Mouse (Mus musculus) embryonic facial prominence, embryonic 13.5 days (tissue): ENCODE results near the gene Mphosph6. TPM values are rescaled to one million over a fixed set of nuclear protein-coding genes. Genes with fewer than 3 reads are reported as not detected.
A peak's percentile ranks its signal among the peaks of the same experiment; 100 is the strongest.

Experiments used
- ATAC-seq: fragments of 200-750 bp; cut with Nextera tagmentation; 2 replicates; pipeline ENCODE4 v1.8.0; 2017; ENCODE audit warnings: low read depth; ENCODE audit not compliant: insufficient number of reproducible peaks, insufficient read depth, low FRiP score, low TSS enrichment
- H3K27ac ChIP-seq: fragments of 300-500 bp; sonication (generic); 2 replicates; pipeline ENCODE4 v1.5.1; 2015; ENCODE audit warnings: moderate library complexity, mild to moderate bottlenecking, inconsistent platforms
- H3K27me3 ChIP-seq: fragments of 300-500 bp; sonication (generic); 2 replicates; pipeline ENCODE4 v1.6.1; 2015; ENCODE audit warnings: mild to moderate bottlenecking, inconsistent platforms
- H3K36me3 ChIP-seq: fragments of 300-500 bp; sonication (generic); 2 replicates; pipeline ENCODE4 v1.6.1; 2015; ENCODE audit warnings: mild to moderate bottlenecking, inconsistent platforms
- H3K4me1 ChIP-seq: fragments of 300-500 bp; sonication (generic); 2 replicates; pipeline ENCODE4 v1.6.1; 2015; ENCODE audit warnings: inconsistent platforms
- H3K4me2 ChIP-seq: fragments of 300-500 bp; sonication (generic); 2 replicates; pipeline ENCODE4 v1.6.1; 2015; ENCODE audit warnings: moderate library complexity, mild to moderate bottlenecking, inconsistent platforms
- H3K4me3 ChIP-seq: fragments of 300-500 bp; sonication (generic); 2 replicates; pipeline ENCODE4 v1.5.1; 2015; ENCODE audit warnings: mild to moderate bottlenecking, inconsistent platforms
- H3K9ac ChIP-seq: fragments of 300-500 bp; sonication (generic); 2 replicates; pipeline ENCODE4 v1.6.1; 2015; ENCODE audit warnings: mild to moderate bottlenecking, inconsistent platforms
- H3K9me3 ChIP-seq: fragments of 300-500 bp; sonication (generic); 2 replicates; pipeline ENCODE4 v1.6.1; 2016; ENCODE audit warnings: inconsistent platforms
- WGBS: fragments of 180-500 bp; shearing (Covaris S2); methylation state at CpG from one replicate; pipeline ENCODE4 v1.1.7; 2015; ENCODE audit warnings: mixed read lengths; 5-methylcytosine and 5-hydroxymethylcytosine counted together
- polyA plus RNA-seq: library from polyadenylated mRNA; unstranded; fragments of >200 nt; fragmentation: Nextera tagmentation; extraction: Ambion mirVana; gene quantifications from 2 replicates; pipeline ENCODE4 v1.2.1, GENCODE M21; 2015

Mphosph6 gene
- polyA plus RNA-seq = 56.7 and 68.9 TPM in 2 replicates

- peak within 1 kb of the TSS; percentile 73 for H3K4me2 ChIP-seq
- peak within 1 kb of the TSS; percentile 93 for H3K27ac ChIP-seq
- WGBS = under 1% methylated on average over 65 of the region's 65 CpGs
- H3K9me3 ChIP-seq = no peaks in the 10 kb centered on the region
- peak within 1 kb of the TSS; percentile 90 for H3K9ac ChIP-seq
- ATAC-seq = peak; percentile 95
- H3K4me1 ChIP-seq = peaks cover 20% of the 10 kb centered on the region
- H3K27me3 ChIP-seq = no peaks in the 10 kb centered on the region; the same call in 1 of the 2 replicates
- H3K36me3 ChIP-seq = peaks cover 22% of the 10 kb centered on the region
- H3K4me3 ChIP-seq = peak within 1 kb of the TSS; percentile 82
Observed at GRCm38 (mm10) chr8:117801443-117802298, at the start of gene Mphosph6. Mphosph6 (minus strand) TSS chr8:117801943.

GRCm38 (mm10) chr8:117850420-117850819 lies 48.7 kb upstream of the Mphosph6 start:
- Histone ChIP-seq H3K9ac (no peak overlapping the region), H3K9me3 (no peaks in the 10 kb centered on the region), H3K4me1 (no peaks in the 10 kb centered on the region), H3K27me3 (no peaks in the 10 kb centered on the region), H3K4me2 (no peak overlapping the region), H3K4me3 (no peak overlapping the region), H3K36me3 (no peaks in the 10 kb centered on the region), H3K27ac (no peak overlapping the region)
- WGBS = 72% methylated on average over 10 of the region's 10 CpGs
- ATAC-seq = no peak

- H3K9ac ChIP-seq = no peak overlapping the region
- no peak overlapping the region for H3K27ac ChIP-seq
- no peaks in the 10 kb centered on the region for H3K9me3 ChIP-seq
- no peak overlapping the region for H3K4me3 ChIP-seq
- H3K4me1 ChIP-seq = no peaks in the 10 kb centered on the region
- H3K36me3 ChIP-seq = no peaks in the 10 kb centered on the region
- H3K4me2 ChIP-seq = no peak overlapping the region
- no peaks in the 10 kb centered on the region for H3K27me3 ChIP-seq
- no peak for ATAC-seq
- WGBS = 87% methylated on average over 6 of the region's 6 CpGs
Observed at GRCm38 (mm10) chr8:117847865-117848264, 46.1 kb upstream of the Mphosph6 start.

- H3K36me3 ChIP-seq = no peaks in the 10 kb centered on the region
- H3K9me3 ChIP-seq = no peaks in the 10 kb centered on the region
- H3K27ac ChIP-seq = no peak overlapping the region
- no peak for ATAC-seq
- H3K4me2 ChIP-seq = no peak overlapping the region
- H3K27me3 ChIP-seq = no peaks in the 10 kb centered on the region
- WGBS = 85% methylated on average over 8 of the region's 8 CpGs
- H3K4me1 ChIP-seq = no peaks in the 10 kb centered on the region; the same call in 1 of the 2 replicates
- H3K4me3 ChIP-seq = no peak overlapping the region
- H3K9ac ChIP-seq = no peak overlapping the region
Observed at GRCm38 (mm10) chr8:117843694-117844093, 42.0 kb upstream of the Mphosph6 start.

- Histone ChIP-seq H3K27me3 (no peaks in the 10 kb centered on the region), H3K4me3 (no peak overlapping the region), H3K27ac (no peak overlapping the region), H3K9me3 (no peaks in the 10 kb centered on the region), H3K9ac (no peak overlapping the region), H3K4me1 (no peaks in the 10 kb centered on the region), H3K4me2 (no peak overlapping the region), H3K36me3 (no peaks in the 10 kb centered on the region)
- 65% methylated on average over 4 of the region's 4 CpGs for WGBS
- ATAC-seq = no peak
Observed at GRCm38 (mm10) chr8:117813524-117813923, 11.8 kb upstream of the Mphosph6 start.

GRCm38 (mm10) chr8:117810676-117811075 lies 8.9 kb upstream of the Mphosph6 start:
- H3K4me3 ChIP-seq = no peak overlapping the region
- no peaks in the 10 kb centered on the region for H3K27me3 ChIP-seq
- WGBS = 84% methylated on average over 2 of the region's 2 CpGs
- no peak overlapping the region for H3K4me2 ChIP-seq
- H3K9ac ChIP-seq = no peak overlapping the region
- ATAC-seq = no peak
- H3K36me3 ChIP-seq = no peaks in the 10 kb centered on the region
- no peaks in the 10 kb centered on the region for H3K4me1 ChIP-seq
- no peak overlapping the region for H3K27ac ChIP-seq
- no peaks in the 10 kb centered on the region for H3K9me3 ChIP-seq

- Histone ChIP-seq H3K9me3 (no peaks in the 10 kb centered on the region), H3K4me2 (no peak overlapping the region), H3K27me3 (no peaks in the 10 kb centered on the region; the same call in 1 of the 2 replicates), H3K27ac (no peak overlapping the region), H3K4me1 (peaks cover 11% of the 10 kb centered on the region), H3K9ac (no peak overlapping the region), H3K4me3 (no peak overlapping the region), H3K36me3 (no peaks in the 10 kb centered on the region)
- WGBS = 82% methylated on average over 5 of the region's 5 CpGs
- ATAC-seq = no peak
Observed at GRCm38 (mm10) chr8:117805419-117805818, 3.7 kb upstream of the Mphosph6 start.

- Histone ChIP-seq H3K9ac (peak overlapping the region; percentile 90), H3K27me3 (no peaks in the 10 kb centered on the region; the same call in 1 of the 2 replicates), H3K4me2 (peak overlapping the region; percentile 73), H3K27ac (peak overlapping the region; percentile 93), H3K36me3 (peaks cover 16% of the 10 kb centered on the region), H3K4me3 (peak overlapping the region; percentile 82), H3K9me3 (no peaks in the 10 kb centered on the region), H3K4me1 (peaks cover 20% of the 10 kb centered on the region)
- ATAC-seq = peak; percentile 39; the same call in 1 of the 2 replicates
- 3% methylated on average over 11 of the region's 11 CpGs for WGBS
Observed at GRCm38 (mm10) chr8:117802299-117802689, 551 bp upstream of the Mphosph6 start.

GRCm38 (mm10) chr8:117798066-117798465 lies 3.7 kb downstream of the Mphosph6 start:
- 95% methylated on average over 2 of the region's 2 CpGs for WGBS
- Histone ChIP-seq H3K9me3 (no peaks in the 10 kb centered on the region), H3K9ac (no peak overlapping the region), H3K27me3 (no peaks in the 10 kb centered on the region), H3K4me1 (peaks cover 20% of the 10 kb centered on the region), H3K4me2 (no peak overlapping the region), H3K4me3 (no peak overlapping the region), H3K36me3 (peaks cover 57% of the 10 kb centered on the region), H3K27ac (no peak overlapping the region)
- ATAC-seq = no peak

- Histone ChIP-seq H3K9me3 (no peaks in the 10 kb centered on the region), H3K27ac (no peak overlapping the region), H3K4me1 (peaks cover 15% of the 10 kb centered on the region), H3K27me3 (no peaks in the 10 kb centered on the region), H3K4me3 (no peak overlapping the region), H3K9ac (no peak overlapping the region; the same call in 1 of the 2 replicates), H3K4me2 (no peak overlapping the region), H3K36me3 (peaks cover 71% of the 10 kb centered on the region)
- no peak for ATAC-seq
- 95% methylated on average over 15 of the region's 15 CpGs for WGBS
Observed at GRCm38 (mm10) chr8:117796464-117796863, 5.3 kb downstream of the Mphosph6 start.

GRCm38 (mm10) chr8:117794581-117794980 lies 7.2 kb downstream of the Mphosph6 start:
- Histone ChIP-seq H3K4me1 (peaks cover under 1% of the 10 kb centered on the region; the same call in 1 of the 2 replicates), H3K27ac (no peak overlapping the region), H3K27me3 (no peaks in the 10 kb centered on the region), H3K4me3 (no peak overlapping the region), H3K36me3 (peaks cover 89% of the 10 kb centered on the region), H3K9ac (no peak overlapping the region), H3K9me3 (no peaks in the 10 kb centered on the region), H3K4me2 (no peak overlapping the region)
- no peak for ATAC-seq
- 89% methylated on average over 10 of the region's 10 CpGs for WGBS

- 83% methylated on average over 19 of the region's 19 CpGs for WGBS
- Histone ChIP-seq H3K36me3 (peaks cover 94% of the 10 kb centered on the region), H3K27me3 (no peaks in the 10 kb centered on the region)
Observed at GRCm38 (mm10) chr8:117792616-117793144, 9.1 kb downstream of the Mphosph6 start.

More at GRCm38 (mm10) chr8:117792616-117793144, 9.1 kb downstream of the Mphosph6 start:
- Histone ChIP-seq H3K4me3 (no peak overlapping the region), H3K9ac (no peak overlapping the region), H3K9me3 (peaks cover under 1% of the 10 kb centered on the region; the same call in 1 of the 2 replicates), H3K27ac (no peak overlapping the region), H3K4me1 (no peaks in the 10 kb centered on the region), H3K4me2 (no peak overlapping the region)
- no peak for ATAC-seq
